Mouse (Mus musculus) cortical plate, adult 2 months (tissue): ENCODE results near the gene Man1c1.

Experiments
- CTCF ChIP-seq: fragments of 200-500 bp; IDR thresholded peaks from 2 replicates; pipeline ENCODE4 v1.5.1; 2011; ENCODE audit warnings: mild to moderate bottlenecking, control low read depth, low read length; ENCODE audit not compliant: insufficient read depth; ENCODE audit errors: extremely low read depth
- POLR2A ChIP-seq: fragments of 200-500 bp; IDR thresholded peaks from 2 replicates; pipeline ENCODE4 v1.6.1; 2011; ENCODE audit warnings: mild to moderate bottlenecking, low read length, control low read depth; ENCODE audit not compliant: insufficient read depth; ENCODE audit errors: extremely low read depth

- TF ChIP-seq CTCF (no peak), POLR2A (no peak)
These were observed 99.6 kb downstream of the Man1c1 start for GRCm38 (mm10) chr4:134604472-134604871.
